Mouse (Mus musculus) adrenal gland, adult 2 months (tissue): ENCODE measurements around the gene Tbcd. TPM values are rescaled to one million over a fixed set of nuclear protein-coding genes. Genes with fewer than 3 reads are reported as not detected.
"Not testable (repeated sequence)": the region's sequence is repeated elsewhere in the genome, so short reads cannot be mapped to it uniquely, and the experiment has no call there.

Source experiments
- DNase-seq: peaks from one replicate; pipeline ENCODE4 v3.0.0; 2021
- polyA plus RNA-seq: library from polyadenylated mRNA; depleted of rRNA; stranded (reverse); fragments of >200 nt; gene quantifications from 2 replicates; pipeline ENCODE4 v1.2.3, GENCODE M21; 2012; rRNA removed
- total RNA-seq, 2 experiments: library from RNA; stranded (reverse); gene quantifications; 2 replicates each; pipeline ENCODE4 v1.2.3; 2021

Tbcd gene
- total and polyA plus RNA-seq, 3 experiments = 34.1 to 49.3 (median 42.6) TPM

DNA sequence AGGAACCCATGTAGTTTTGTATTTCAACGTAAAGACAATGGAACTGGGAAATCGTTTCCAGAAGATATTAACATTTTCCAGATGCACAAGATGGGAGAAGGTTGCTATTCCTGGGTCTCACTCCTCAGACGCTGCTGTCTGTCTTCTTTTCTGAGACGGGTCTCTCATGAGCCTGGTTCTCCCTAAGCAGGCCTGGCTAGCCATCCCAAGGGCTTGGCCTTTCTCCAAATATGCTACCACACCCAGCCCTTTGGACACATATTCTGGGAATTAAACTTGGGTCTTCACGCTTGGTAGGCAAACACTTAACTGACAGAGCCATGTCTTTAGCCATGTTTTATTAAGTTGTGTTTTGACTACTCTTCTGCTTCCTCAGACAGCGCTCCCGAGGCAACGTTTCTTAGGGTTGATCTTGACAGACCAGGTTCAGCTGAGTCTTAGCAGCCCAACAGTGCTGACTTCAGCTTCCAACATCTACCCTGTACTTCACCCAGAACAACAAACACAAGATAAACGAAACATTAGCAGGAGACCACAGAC, 202.7 kb downstream of the Tbcd start:
- DNase-seq = no peak

DNA sequence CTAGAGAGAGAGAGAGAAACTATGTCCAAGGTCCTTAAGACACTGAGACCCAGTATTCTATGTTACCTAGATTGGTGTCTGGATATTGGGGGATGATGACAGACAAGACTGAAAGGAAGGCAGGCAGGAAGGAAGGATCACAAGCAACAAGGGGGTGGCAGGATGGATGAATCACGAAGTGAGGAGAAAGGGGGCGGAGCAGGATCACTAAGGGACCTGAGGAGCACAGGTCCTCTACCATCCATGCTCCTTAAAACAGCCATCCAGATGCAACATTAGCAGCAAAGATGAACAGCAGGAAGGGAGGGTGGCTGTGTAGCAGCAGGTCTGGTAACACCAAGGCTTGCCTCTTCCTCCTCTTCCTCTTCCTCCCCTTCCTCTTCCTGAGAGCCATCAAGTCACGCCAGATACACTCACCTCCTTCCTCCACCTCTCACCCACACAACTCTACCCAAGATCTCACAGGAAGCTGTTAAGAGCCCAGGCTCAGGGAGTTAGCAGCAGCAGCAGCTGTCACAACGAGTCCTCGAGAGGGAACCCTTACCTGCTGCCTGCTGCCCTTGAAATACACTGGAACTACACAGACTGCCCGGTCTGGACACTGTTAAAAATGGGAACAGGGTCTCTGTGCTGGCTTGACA, 203.5 kb downstream of the Tbcd start:
- DNase-seq = no peak

DNA sequence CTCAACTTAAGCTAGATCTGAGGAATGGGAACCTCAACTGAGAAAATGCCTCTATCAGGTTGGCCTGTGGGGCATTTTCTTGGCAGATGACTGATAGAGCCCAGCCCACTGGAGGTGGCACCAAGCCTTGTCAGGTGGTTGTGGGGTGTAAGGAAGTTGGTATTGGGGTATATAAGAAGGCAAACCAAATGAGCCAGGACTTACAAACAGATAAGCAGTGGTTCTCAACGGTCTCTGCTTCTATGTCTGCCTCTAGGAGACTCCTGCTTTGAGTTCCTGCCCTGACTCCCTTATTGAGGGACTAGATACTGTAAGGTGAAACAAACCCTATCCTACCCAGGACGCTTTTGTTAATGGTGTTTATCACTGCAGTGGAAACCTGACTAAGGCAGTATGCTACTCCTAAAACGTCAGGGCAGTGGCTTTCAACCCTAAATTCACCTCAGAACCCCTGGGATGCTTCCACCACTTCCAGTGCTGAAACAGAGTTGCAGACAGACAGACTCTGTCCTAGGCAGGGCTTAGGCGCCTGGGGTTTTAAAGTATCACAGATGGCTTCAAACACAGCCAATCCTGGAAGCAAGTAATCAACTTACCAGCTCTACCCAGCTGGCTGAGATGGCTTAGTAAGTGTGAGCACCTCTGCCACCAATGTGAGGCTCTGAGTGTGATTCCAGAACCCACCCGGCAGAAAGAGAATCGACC, 204.2 kb downstream of the Tbcd start:
- DNase-seq = no peak

DNA sequence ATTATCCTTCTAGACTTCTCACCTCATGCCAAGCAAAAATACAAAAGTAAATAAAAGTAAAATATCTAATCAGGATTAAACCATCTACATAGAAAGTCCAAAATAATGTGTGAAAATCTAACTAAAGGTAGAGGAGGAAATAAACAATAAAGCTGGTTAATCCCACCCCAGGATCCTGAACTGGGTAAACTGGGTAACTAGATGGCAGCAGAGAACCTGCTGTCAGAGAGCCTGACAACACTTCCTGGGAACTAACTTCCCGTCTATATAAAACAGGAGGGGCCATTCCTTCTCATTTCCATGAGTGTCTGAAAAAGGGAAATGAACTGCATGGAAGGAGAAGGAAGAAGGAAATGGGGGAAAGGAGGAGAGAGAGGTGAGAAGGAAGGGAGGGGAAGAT, 206.4 kb downstream of the Tbcd start:
- no peak for DNase-seq

DNA sequence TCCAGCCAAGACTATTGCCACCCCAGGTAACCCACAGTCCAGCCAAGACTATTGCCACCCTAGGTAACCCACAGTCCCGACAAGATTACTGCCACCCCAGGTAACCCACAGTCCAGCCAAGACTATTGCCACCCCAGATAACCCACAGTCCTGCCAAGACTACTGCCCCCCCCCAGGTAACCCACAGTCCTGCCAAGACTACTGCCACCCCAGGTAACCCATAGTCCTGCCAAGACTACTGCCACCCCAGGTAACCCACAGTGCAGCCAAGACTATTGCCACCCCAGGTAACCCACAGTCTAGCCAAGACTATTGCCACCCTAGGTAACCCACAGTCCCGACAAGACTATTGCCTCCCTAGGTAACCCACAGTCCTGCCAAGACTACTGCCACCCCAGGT, 208.9 kb downstream of the Tbcd start:
- not testable (repeated sequence) for DNase-seq

DNA sequence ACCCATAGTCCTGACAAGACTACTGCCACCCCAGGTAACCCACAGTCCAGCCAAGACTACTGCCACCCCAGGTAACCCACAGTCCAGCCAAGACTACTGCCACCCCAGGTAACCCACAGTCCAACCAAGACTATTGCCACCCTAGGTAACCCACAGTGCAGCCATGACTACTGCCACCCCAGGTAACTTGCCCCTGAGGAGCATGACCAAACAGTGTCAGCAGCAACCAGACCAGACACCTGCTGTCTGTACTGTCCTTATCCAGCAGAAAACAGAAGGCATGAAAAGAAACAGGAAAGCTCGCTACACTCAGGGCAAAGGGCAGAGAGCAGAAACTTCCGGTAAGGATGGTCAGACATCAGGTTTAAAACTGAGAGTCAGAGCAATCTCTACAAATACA, 209.4 kb downstream of the Tbcd start:
- no peak for DNase-seq

Other genes starting within 250 kb of the Tbcd start
- 10 to 100 TPM in 1 of 2 experiments, 1 to 10 TPM in 1; 7.6 to 13.0 TPM for gene Hexdc, start 247.5 kb upstream of the Tbcd start, total RNA-seq
- gene Hexdc, start 247.5 kb upstream of the Tbcd start, polyA plus RNA-seq = 18.5 and 21.7 TPM in 2 replicates
- gene Ogfod3, start 247.2 kb upstream of the Tbcd start, total RNA-seq = 10 to 100 TPM; 27.9 to 28.5 TPM
- 33.7 and 37.7 TPM in 2 replicates for gene Ogfod3, start 247.2 kb upstream of the Tbcd start, polyA plus RNA-seq
- 10 to 100 TPM; 20.4 to 21.9 TPM for gene Cybc1, start 222.6 kb upstream of the Tbcd start, total RNA-seq
- gene Cybc1, start 222.6 kb upstream of the Tbcd start, polyA plus RNA-seq = 18.7 and 18.8 TPM in 2 replicates
- 10 to 100 TPM; 14.4 to 22.8 TPM for gene Narf, start 214.7 kb upstream of the Tbcd start, total RNA-seq
- gene Narf, start 214.7 kb upstream of the Tbcd start, polyA plus RNA-seq = 22.8 and 29.3 TPM in 2 replicates
- 10 to 100 TPM; 35.2 to 43.1 TPM for gene Foxk2, start 192.0 kb upstream of the Tbcd start, total RNA-seq
- gene Foxk2, start 192.0 kb upstream of the Tbcd start, polyA plus RNA-seq = 44.9 and 78.0 TPM in 2 replicates
- 10 to 100 TPM; 61.8 to 69.2 TPM for gene Wdr45b, start 97.5 kb upstream of the Tbcd start, total RNA-seq
- gene Wdr45b, start 97.5 kb upstream of the Tbcd start, polyA plus RNA-seq = 35.3 and 41.0 TPM in 2 replicates
- gene Rab40b, start 63.7 kb upstream of the Tbcd start, total RNA-seq = 1 to 10 TPM; 4.4 to 9.2 TPM
- gene Rab40b, start 63.7 kb upstream of the Tbcd start, polyA plus RNA-seq = 8.3 and 9.6 TPM in 2 replicates
- gene Fn3krp, start 30.5 kb upstream of the Tbcd start, total RNA-seq = 10 to 100 TPM; 16.7 to 20.9 TPM
- 4.4 and 4.8 TPM in 2 replicates for gene Fn3krp, start 30.5 kb upstream of the Tbcd start, polyA plus RNA-seq
- 1 to 10 TPM; 8.2 to 9.7 TPM for gene Fn3k, start 17.0 kb upstream of the Tbcd start, total RNA-seq
- gene Fn3k, start 17.0 kb upstream of the Tbcd start, polyA plus RNA-seq = 3.3 and 6.0 TPM in 2 replicates
- under 1 TPM in 1 of 2 experiments, not detected in 1; 0.72 TPM for gene Zfp750, start 67.4 kb downstream of the Tbcd start, total RNA-seq
- 0.33 and 0.72 TPM in 2 replicates for gene Zfp750, start 67.4 kb downstream of the Tbcd start, polyA plus RNA-seq
- gene B3gntl1, start 221.2 kb downstream of the Tbcd start, total RNA-seq = 1 to 10 TPM; 7.4 to 10.0 TPM
- 9.2 and 11.1 TPM in 2 replicates for gene B3gntl1, start 221.2 kb downstream of the Tbcd start, polyA plus RNA-seq
- 10 to 100 TPM; 14.0 to 44.3 TPM for gene Metrnl, start 249.6 kb downstream of the Tbcd start, total RNA-seq
- gene Metrnl, start 249.6 kb downstream of the Tbcd start, polyA plus RNA-seq = 33.2 and 42.1 TPM in 2 replicates